Mouse (Mus musculus): ENCODE measurements around the gene Spin1. TPM values are rescaled to one million over a fixed set of nuclear protein-coding genes. Genes with fewer than 3 reads are reported as not detected.

The Spin1 gene
- polyA plus RNA-seq, 1 experiment, result 21.2 TPM

GRCm38 (mm10) chr13:51080801-51081200 is 19.9 kb upstream of the Spin1 start:
- H3K36me3 ChIP-seq (ENCODE audit: control insufficient read depth, insufficient read depth), result no peaks in the 10 kb centered on the region
- no peaks in the 10 kb centered on the region for H3K27me3 ChIP-seq (ENCODE audit: control insufficient read depth, insufficient read depth, insufficient read length)
- TF ChIP-seq CEBPB (IDR thresholded peaks at IDR 0.05; ENCODE audit: low read depth) (no peak), MYOG (IDR thresholded peaks at IDR 0.05; ENCODE audit: control insufficient read depth, extremely low read depth, insufficient read length) (no peak), USF1 (IDR thresholded peaks at IDR 0.05; ENCODE audit: low read depth) (no peak), MYOD1 (IDR thresholded peaks at IDR 0.05; ENCODE audit: control insufficient read depth, insufficient read length, low read depth) (no peak), FOSL1 (IDR thresholded peaks at IDR 0.05; ENCODE audit: insufficient read depth, low read length, poor library complexity, severe bottlenecking) (no peak), MAX (IDR thresholded peaks at IDR 0.05) (no peak), CTCF (IDR thresholded peaks at IDR 0.05; ENCODE audit: control insufficient read depth, insufficient read depth, insufficient read length) (no peak)
- no peaks in the 10 kb centered on the region for H3K79me2 ChIP-seq (ENCODE audit: control insufficient read depth, insufficient read depth)
- no peaks in the 10 kb centered on the region for H3K79me3 ChIP-seq (ENCODE audit: low read depth)
- no peak overlapping the region for H3K4me3 ChIP-seq (ENCODE audit: insufficient read depth, poor library complexity, severe bottlenecking)
- H3ac ChIP-seq (ENCODE audit: control insufficient read depth, insufficient read length, low read depth), result no peak overlapping the region

- Histone ChIP-seq H3ac (ENCODE audit: control insufficient read depth, insufficient read length, low read depth) (no peak overlapping the region), H3K79me2 (ENCODE audit: control insufficient read depth, insufficient read depth) (no peaks in the 10 kb centered on the region), H3K4me3 (ENCODE audit: insufficient read depth, poor library complexity, severe bottlenecking) (no peak overlapping the region), H3K79me3 (ENCODE audit: low read depth) (no peaks in the 10 kb centered on the region), H3K27me3 (ENCODE audit: control insufficient read depth, insufficient read depth, insufficient read length) (no peaks in the 10 kb centered on the region), H3K36me3 (ENCODE audit: control insufficient read depth, insufficient read depth) (no peaks in the 10 kb centered on the region)
- TF ChIP-seq USF1 (IDR thresholded peaks at IDR 0.05; ENCODE audit: low read depth), result no peak
- no peak for TF ChIP-seq CTCF (IDR thresholded peaks at IDR 0.05; ENCODE audit: control insufficient read depth, insufficient read depth, insufficient read length)
- TF ChIP-seq MYOG (IDR thresholded peaks at IDR 0.05; ENCODE audit: control insufficient read depth, extremely low read depth, insufficient read length), result no peak
- no peak for TF ChIP-seq MYOD1 (IDR thresholded peaks at IDR 0.05; ENCODE audit: control insufficient read depth, insufficient read length, low read depth)
- no peak for TF ChIP-seq FOSL1 (IDR thresholded peaks at IDR 0.05; ENCODE audit: insufficient read depth, low read length, poor library complexity, severe bottlenecking)
- no peak for TF ChIP-seq CEBPB (IDR thresholded peaks at IDR 0.05; ENCODE audit: low read depth)
- no peak for TF ChIP-seq MAX (IDR thresholded peaks at IDR 0.05)
Measured at GRCm38 (mm10) chr13:51084241-51084640, 16.4 kb upstream of the Spin1 start.

- no peak overlapping the region for H3ac ChIP-seq (ENCODE audit: control insufficient read depth, insufficient read length, low read depth)
- no peaks in the 10 kb centered on the region for H3K36me3 ChIP-seq (ENCODE audit: control insufficient read depth, insufficient read depth)
- H3K79me2 ChIP-seq (ENCODE audit: control insufficient read depth, insufficient read depth), result no peaks in the 10 kb centered on the region
- no peaks in the 10 kb centered on the region for H3K27me3 ChIP-seq (ENCODE audit: control insufficient read depth, insufficient read depth, insufficient read length)
- TF ChIP-seq FOSL1 (IDR thresholded peaks at IDR 0.05; ENCODE audit: insufficient read depth, low read length, poor library complexity, severe bottlenecking) (no peak), USF1 (IDR thresholded peaks at IDR 0.05; ENCODE audit: low read depth) (no peak), CEBPB (IDR thresholded peaks at IDR 0.05; ENCODE audit: low read depth) (no peak), MYOG (IDR thresholded peaks at IDR 0.05; ENCODE audit: control insufficient read depth, extremely low read depth, insufficient read length) (no peak), MYOD1 (IDR thresholded peaks at IDR 0.05; ENCODE audit: control insufficient read depth, insufficient read length, low read depth) (no peak), MAX (IDR thresholded peaks at IDR 0.05) (no peak), CTCF (IDR thresholded peaks at IDR 0.05; ENCODE audit: control insufficient read depth, insufficient read depth, insufficient read length) (no peak)
- no peak overlapping the region for H3K4me3 ChIP-seq (ENCODE audit: insufficient read depth, poor library complexity, severe bottlenecking)
- no peaks in the 10 kb centered on the region for H3K79me3 ChIP-seq (ENCODE audit: low read depth)
Measured at GRCm38 (mm10) chr13:51085941-51086340, 14.7 kb upstream of the Spin1 start.

GRCm38 (mm10) chr13:51087253-51087652 is 13.4 kb upstream of the Spin1 start:
- Histone ChIP-seq H3K27me3 (ENCODE audit: control insufficient read depth, insufficient read depth, insufficient read length) (no peaks in the 10 kb centered on the region), H3ac (ENCODE audit: control insufficient read depth, insufficient read length, low read depth) (no peak overlapping the region), H3K4me3 (ENCODE audit: insufficient read depth, poor library complexity, severe bottlenecking) (no peak overlapping the region), H3K36me3 (ENCODE audit: control insufficient read depth, insufficient read depth) (no peaks in the 10 kb centered on the region), H3K79me2 (ENCODE audit: control insufficient read depth, insufficient read depth) (no peaks in the 10 kb centered on the region), H3K79me3 (ENCODE audit: low read depth) (no peaks in the 10 kb centered on the region)
- TF ChIP-seq MYOD1 (IDR thresholded peaks at IDR 0.05; ENCODE audit: control insufficient read depth, insufficient read length, low read depth), result no peak
- TF ChIP-seq MYOG (IDR thresholded peaks at IDR 0.05; ENCODE audit: control insufficient read depth, extremely low read depth, insufficient read length), result no peak
- TF ChIP-seq MAX (IDR thresholded peaks at IDR 0.05), result no peak
- TF ChIP-seq CTCF (IDR thresholded peaks at IDR 0.05; ENCODE audit: control insufficient read depth, insufficient read depth, insufficient read length), result no peak

- Histone ChIP-seq H3K36me3 (ENCODE audit: control insufficient read depth, insufficient read depth) (no peaks in the 10 kb centered on the region), H3ac (ENCODE audit: control insufficient read depth, insufficient read length, low read depth) (no peak overlapping the region), H3K27me3 (ENCODE audit: control insufficient read depth, insufficient read depth, insufficient read length) (no peaks in the 10 kb centered on the region), H3K4me3 (ENCODE audit: insufficient read depth, poor library complexity, severe bottlenecking) (no peak overlapping the region), H3K79me2 (ENCODE audit: control insufficient read depth, insufficient read depth) (no peaks in the 10 kb centered on the region), H3K79me3 (ENCODE audit: low read depth) (no peaks in the 10 kb centered on the region)
- TF ChIP-seq FOSL1 (IDR thresholded peaks at IDR 0.05; ENCODE audit: insufficient read depth, low read length, poor library complexity, severe bottlenecking) (no peak), CTCF (IDR thresholded peaks at IDR 0.05; ENCODE audit: control insufficient read depth, insufficient read depth, insufficient read length) (no peak), MYOG (IDR thresholded peaks at IDR 0.05; ENCODE audit: control insufficient read depth, extremely low read depth, insufficient read length) (no peak), USF1 (IDR thresholded peaks at IDR 0.05; ENCODE audit: low read depth) (no peak), CEBPB (IDR thresholded peaks at IDR 0.05; ENCODE audit: low read depth) (no peak), MYOD1 (IDR thresholded peaks at IDR 0.05; ENCODE audit: control insufficient read depth, insufficient read length, low read depth) (no peak), MAX (IDR thresholded peaks at IDR 0.05) (no peak)
Measured at GRCm38 (mm10) chr13:51088207-51088606, 12.5 kb upstream of the Spin1 start.

GRCm38 (mm10) chr13:51089058-51089457 is 11.6 kb upstream of the Spin1 start:
- Histone ChIP-seq H3K4me3 (ENCODE audit: insufficient read depth, poor library complexity, severe bottlenecking) (no peak overlapping the region), H3K27me3 (ENCODE audit: control insufficient read depth, insufficient read depth, insufficient read length) (no peaks in the 10 kb centered on the region), H3ac (ENCODE audit: control insufficient read depth, insufficient read length, low read depth) (no peak overlapping the region), H3K36me3 (ENCODE audit: control insufficient read depth, insufficient read depth) (no peaks in the 10 kb centered on the region), H3K79me3 (ENCODE audit: low read depth) (no peaks in the 10 kb centered on the region), H3K79me2 (ENCODE audit: control insufficient read depth, insufficient read depth) (no peaks in the 10 kb centered on the region)
- no peak for TF ChIP-seq CEBPB (IDR thresholded peaks at IDR 0.05; ENCODE audit: low read depth)
- TF ChIP-seq MYOD1 (IDR thresholded peaks at IDR 0.05; ENCODE audit: control insufficient read depth, insufficient read length, low read depth), result no peak
- no peak for TF ChIP-seq CTCF (IDR thresholded peaks at IDR 0.05; ENCODE audit: control insufficient read depth, insufficient read depth, insufficient read length)
- TF ChIP-seq MYOG (IDR thresholded peaks at IDR 0.05; ENCODE audit: control insufficient read depth, extremely low read depth, insufficient read length), result no peak
- no peak for TF ChIP-seq MAX (IDR thresholded peaks at IDR 0.05)
- no peak for TF ChIP-seq USF1 (IDR thresholded peaks at IDR 0.05; ENCODE audit: low read depth)
- no peak for TF ChIP-seq FOSL1 (IDR thresholded peaks at IDR 0.05; ENCODE audit: insufficient read depth, low read length, poor library complexity, severe bottlenecking)
